Mouse (Mus musculus): Measurements from ENCODE around the gene Olfr1511.

GRCm38 (mm10) chr14:52414273-52414672 is 17.1 kb upstream of the Olfr1511 start, which contains the start of gene Olfr1510:
- TF ChIP-seq CTCF (IDR thresholded peaks at IDR 0.05; ENCODE audit: insufficient read depth, low read length) (no peak), POLR2A (IDR thresholded peaks at IDR 0.05; ENCODE audit: borderline replicate concordance, extremely low read depth, low read depth, low read length) (no peak)

Measured in lung, adult 2 months (tissue).